Mouse (Mus musculus) MEL (cell line): ENCODE results near the gene 2510009E07Rik. TPM values are rescaled to one million over a fixed set of nuclear protein-coding genes. Genes with fewer than 3 reads are reported as not detected.
A peak's percentile ranks its signal among the peaks of the same experiment; 100 is the strongest.

Experiments
- DNase-seq: peaks from one replicate; pipeline ENCODE4 v3.0.0; 2011; ENCODE audit warnings: low read depth, low spot score
- H3K27ac ChIP-seq: 2 replicates; pipeline ENCODE4 v1.5.1; 2012; ENCODE audit warnings: low read depth, mild to moderate bottlenecking, control low read depth, low read length, moderate library complexity; ENCODE audit not compliant: control insufficient read depth
- H3K27me3 ChIP-seq, 2 experiments: fragments of 150-350 bp in 1 of 2; sonication (generic) in 1 of 2; 2 replicates each; pipeline ENCODE4 v1.6.1; 2012; ENCODE audit warnings: low read length in 2 of 2, mild to moderate bottlenecking in 2 of 2, improper control_type of control experiment in 1 of 2, moderate library complexity in 1 of 2; ENCODE audit not compliant: insufficient read depth in 2 of 2, control insufficient read depth in 1 of 2
- H3K36me3 ChIP-seq, 2 experiments: 2 replicates each; pipeline ENCODE4 v1.6.1; 2012 to 2014; ENCODE audit warnings: low read length in 2 of 2, improper control_type of control experiment in 1 of 2, inconsistent platforms in 1 of 2, mild to moderate bottlenecking in 1 of 2; ENCODE audit not compliant: insufficient read depth in 2 of 2, control insufficient read depth in 1 of 2
- H3K4me1 ChIP-seq, 2 experiments: fragments of 150-350 bp in 1 of 2; sonication (generic) in 1 of 2; 2 replicates each; pipeline ENCODE4 v1.6.1; 2012; ENCODE audit warnings: low read length in 2 of 2, improper control_type of control experiment in 1 of 2, mild to moderate bottlenecking in 1 of 2; ENCODE audit not compliant: insufficient read depth in 2 of 2, control insufficient read depth in 1 of 2
- H3K4me3 ChIP-seq, 2 experiments: fragments of 150-350 bp in 1 of 2; sonication (generic) in 1 of 2; 2 replicates each; pipeline ENCODE4 v1.5.1; 2012; ENCODE audit warnings: low read depth in 2 of 2, low read length in 2 of 2, mild to moderate bottlenecking in 2 of 2, moderate library complexity in 2 of 2, control low read depth in 1 of 2, improper control_type of control experiment in 1 of 2; ENCODE audit not compliant: control insufficient read depth in 1 of 2, insufficient read depth in 1 of 2
- H3K79me2 ChIP-seq: 2 replicates; pipeline ENCODE4 v1.6.1; 2012; ENCODE audit warnings: mild to moderate bottlenecking, low read length, moderate library complexity; ENCODE audit not compliant: control insufficient read depth, poor library complexity, insufficient read depth
- H3K9ac ChIP-seq: 2 replicates; pipeline ENCODE4 v1.6.1; 2012; ENCODE audit warnings: low read depth, mild to moderate bottlenecking, control low read depth, low read length, moderate library complexity; ENCODE audit not compliant: control insufficient read depth, poor library complexity, severe bottlenecking
- H3K9me3 ChIP-seq: fragments of 150-350 bp; sonication (generic); replicated peaks from 2 replicates; pipeline ENCODE4 v1.6.1; 2012; ENCODE audit warnings: mild to moderate bottlenecking, low read length, improper control_type of control experiment, moderate library complexity; ENCODE audit not compliant: insufficient read depth
- CHD2 ChIP-seq: IDR thresholded peaks from 2 replicates; pipeline ENCODE4 v1.6.1; 2011; ENCODE audit warnings: low read length, improper control_type of control experiment
- CTCF ChIP-seq, 3 experiments: IDR thresholded peaks in 2 of 3; conservative IDR thresholded peaks in 1 of 3; 2 replicates each; pipeline ENCODE4 v1.5.1; 2011 to 2012; ENCODE audit warnings: low read length in 3 of 3, low read depth in 2 of 3, mild to moderate bottlenecking in 2 of 3, improper control_type of control experiment in 1 of 3, inconsistent platforms in 1 of 3, mixed read lengths in 1 of 3, moderate library complexity in 1 of 3; ENCODE audit not compliant: control insufficient read depth in 1 of 3, insufficient read depth in 1 of 3, poor library complexity in 1 of 3, severe bottlenecking in 1 of 3
- EP300 ChIP-seq, 2 experiments: IDR thresholded peaks; 2 replicates each; pipeline ENCODE4 v1.6.1; 2011; ENCODE audit warnings: improper control_type of control experiment in 2 of 2, low read length in 2 of 2, low read depth in 1 of 2, mild to moderate bottlenecking in 1 of 2
- ETS1 ChIP-seq: IDR thresholded peaks from 2 replicates; pipeline ENCODE4 v1.6.1; 2012; ENCODE audit warnings: low read depth, mild to moderate bottlenecking, inconsistent platforms, low read length, improper control_type of control experiment, moderate library complexity
- JUND ChIP-seq: IDR thresholded peaks from 2 replicates; pipeline ENCODE4 v1.6.1; 2011; ENCODE audit warnings: low read depth, mild to moderate bottlenecking, improper control_type of control experiment, low read length
- KAT2A ChIP-seq: conservative IDR thresholded peaks from 2 replicates; pipeline ENCODE4 v1.6.1; 2012; ENCODE audit warnings: low read depth, low read length, improper control_type of control experiment, inconsistent platforms
- MAFK ChIP-seq: IDR thresholded peaks from 2 replicates; pipeline ENCODE4 v1.6.1; 2011; ENCODE audit warnings: low read depth, mild to moderate bottlenecking, low read length, improper control_type of control experiment, borderline replicate concordance
- MAZ ChIP-seq: IDR thresholded peaks from 2 replicates; pipeline ENCODE4 v1.6.1; 2012; ENCODE audit warnings: low read depth, mild to moderate bottlenecking, inconsistent platforms, low read length, improper control_type of control experiment
- MEF2A ChIP-seq: IDR thresholded peaks from 2 replicates; pipeline ENCODE4 v1.6.1; 2014; ENCODE audit warnings: low read depth, mild to moderate bottlenecking, inconsistent platforms, low read length, improper control_type of control experiment; ENCODE audit not compliant: poor library complexity, insufficient replicate concordance, severe bottlenecking; ENCODE audit errors: extremely low read depth
- MXI1 ChIP-seq: IDR thresholded peaks from 2 replicates; pipeline ENCODE4 v1.6.1; 2011; ENCODE audit warnings: mild to moderate bottlenecking, low read depth, low read length, improper control_type of control experiment
- MYC ChIP-seq: IDR thresholded peaks from 2 replicates; pipeline ENCODE4 v1.6.1; 2011; ENCODE audit warnings: low read depth, mild to moderate bottlenecking, low read length, improper control_type of control experiment, moderate library complexity
- SIN3A ChIP-seq: IDR thresholded peaks from 2 replicates; pipeline ENCODE4 v1.6.1; 2012; ENCODE audit warnings: low read length, improper control_type of control experiment, inconsistent platforms
- SMC3 ChIP-seq: IDR thresholded peaks from 2 replicates; pipeline ENCODE4 v1.6.1; 2011; ENCODE audit warnings: low read depth, low read length, improper control_type of control experiment
- TCF12 ChIP-seq: IDR thresholded peaks from 2 replicates; pipeline ENCODE4 v1.6.1; 2014; ENCODE audit warnings: low read depth, mild to moderate bottlenecking, inconsistent platforms, low read length, improper control_type of control experiment, moderate library complexity
- USF1 ChIP-seq: IDR thresholded peaks from 2 replicates; pipeline ENCODE4 v1.6.1; 2014; ENCODE audit warnings: low read depth, mild to moderate bottlenecking, inconsistent platforms, low read length, improper control_type of control experiment, moderate library complexity
- USF2 ChIP-seq, 2 experiments: IDR thresholded peaks; 2 replicates each; pipeline ENCODE4 v1.6.1; 2011 to 2012; ENCODE audit warnings: improper control_type of control experiment in 2 of 2, low read length in 2 of 2, borderline replicate concordance in 1 of 2, inconsistent platforms in 1 of 2, low read depth in 1 of 2, mild to moderate bottlenecking in 1 of 2; ENCODE audit not compliant: insufficient read depth in 1 of 2
- ZC3H11A ChIP-seq: IDR thresholded peaks from 2 replicates; pipeline ENCODE4 v1.6.1; 2012; ENCODE audit warnings: low read depth, mild to moderate bottlenecking, inconsistent platforms, low read length, improper control_type of control experiment
- ZNF384 ChIP-seq: IDR thresholded peaks from 2 replicates; pipeline ENCODE4 v1.6.1; 2012; ENCODE audit warnings: low read depth, mild to moderate bottlenecking, inconsistent platforms, low read length, improper control_type of control experiment
- polyA plus RNA-seq, 2 experiments: library from polyadenylated mRNA; stranded (reverse) in 1 of 2; unstranded in 1 of 2; fragments of >175 nt in 1 of 2; fragments of >200 nt in 1 of 2; gene quantifications; 2 replicates each; pipeline versions ENCODE4 v1.2.1 to v1.2.4; 2012; ENCODE audit warnings: low replicate concordance in 2 of 2, low read depth in 1 of 2; ENCODE audit not compliant: insufficient read length in 2 of 2, insufficient read depth in 1 of 2, missing spikeins in 1 of 2
- total RNA-seq: library from RNA; depleted of rRNA; stranded (reverse); fragments of 300-350 nt; gene quantifications from 2 replicates; pipeline ENCODE4 v1.2.3, GENCODE M21; 2012

The 2510009E07Rik gene
- total and polyA plus RNA-seq, 3 experiments, result not detected

GRCm38 (mm10) chr16:21719770-21720169 lies 25.3 kb upstream of the 2510009E07Rik start:
- H3K79me2 ChIP-seq, result no peaks in the 10 kb centered on the region
- H3K4me1 ChIP-seq, result peaks cover 0 to 8% of the 10 kb centered on the region in 2 experiments; a peak in 3 of 4 replicates
- no peak overlapping the region for H3K9ac ChIP-seq
- H3K36me3 ChIP-seq, result peaks cover 0 to 2% of the 10 kb centered on the region in 2 experiments; a peak in 1 of 4 replicates
- TF ChIP-seq MYC (no peak), MAFK (no peak), MXI1 (no peak), USF1 (no peak), JUND (peak; percentile 23; the same call in 1 of the 2 replicates), USF2 (IDR thresholded peaks at IDR 0.05; ENCODE audit: borderline replicate concordance in 1 of 2, insufficient read depth in 1 of 2, low read depth in 1 of 2, low read length in 2 of 2) (no peak), MAZ (0 out of 2 replicates have a peak, but pooled peaks have one; percentile 15), CTCF (IDR thresholded peaks at IDR 0.05 in 2 of 3, conservative IDR thresholded peaks at IDR 0.05 in 1 of 3; ENCODE audit: control insufficient read depth in 1 of 3, insufficient read depth in 1 of 3, low read depth in 2 of 3, low read length in 3 of 3, poor library complexity in 1 of 3, severe bottlenecking in 1 of 3) (no peak), EP300 (IDR thresholded peaks at IDR 0.05; ENCODE audit: low read depth in 1 of 2, low read length in 2 of 2) (peak in 1 of 2 experiments; percentile 33; a peak in 2 of 4 replicates)
- no peaks in the 10 kb centered on the region for H3K27me3 ChIP-seq
- no peaks in the 10 kb centered on the region for H3K9me3 ChIP-seq
- DNase-seq, result peak; percentile 80
- no peak overlapping the region for H3K27ac ChIP-seq
- H3K4me3 ChIP-seq, result peak overlapping the region; percentile 29 to 45; a peak in 3 of 4 replicates

GRCm38 (mm10) chr16:21714516-21714915 lies 20.1 kb upstream of the 2510009E07Rik start:
- no peak overlapping the region for H3K4me3 ChIP-seq
- H3K36me3 ChIP-seq, result peaks cover 0 to 2% of the 10 kb centered on the region in 2 experiments; a peak in 1 of 4 replicates
- TF ChIP-seq KAT2A, result no peak
- no peak for TF ChIP-seq ETS1
- no peak for TF ChIP-seq CHD2
- TF ChIP-seq TCF12, result no peak
- TF ChIP-seq MAZ, result no peak
- TF ChIP-seq ZNF384, result no peak
- TF ChIP-seq MYC, result no peak
- TF ChIP-seq SMC3, result no peak
- no peak for TF ChIP-seq MEF2A
- TF ChIP-seq USF1, result no peak
- TF ChIP-seq USF2 (IDR thresholded peaks at IDR 0.05; ENCODE audit: borderline replicate concordance in 1 of 2, insufficient read depth in 1 of 2, low read depth in 1 of 2, low read length in 2 of 2), result no peak
- no peak for TF ChIP-seq SIN3A
- TF ChIP-seq ZC3H11A, result no peak
- no peaks in the 10 kb centered on the region for H3K9me3 ChIP-seq
- no peak overlapping the region for H3K27ac ChIP-seq
- peaks cover 0 to 4% of the 10 kb centered on the region in 2 experiments; a peak in 3 of 4 replicates for H3K4me1 ChIP-seq
- H3K79me2 ChIP-seq, result no peaks in the 10 kb centered on the region
- no peak for DNase-seq
- H3K27me3 ChIP-seq, result peaks cover 0 to 3% of the 10 kb centered on the region in 2 experiments; a peak in 1 of 4 replicates
- H3K9ac ChIP-seq, result no peak overlapping the region
